Mouse (Mus musculus) testis, adult 2 months (tissue): ENCODE results near the gene Gas8. TPM values are rescaled to one million over a fixed set of nuclear protein-coding genes. Genes with fewer than 3 reads are reported as not detected.

Source experiments
- H3K27ac ChIP-seq: fragments of 200-500 bp; 2 replicates; pipeline ENCODE4 v1.5.1; 2012; ENCODE audit warnings: low read depth, low read length; ENCODE audit not compliant: control insufficient read depth, insufficient read depth
- H3K27me3 ChIP-seq: fragments of 200-500 bp; 2 replicates; pipeline ENCODE4 v1.6.1; 2012; ENCODE audit warnings: mild to moderate bottlenecking, low read length, moderate library complexity; ENCODE audit not compliant: control insufficient read depth, insufficient read depth
- H3K36me3 ChIP-seq: fragments of 200-500 bp; 2 replicates; pipeline ENCODE4 v1.6.1; 2012; ENCODE audit warnings: mild to moderate bottlenecking, low read length; ENCODE audit not compliant: control insufficient read depth, insufficient read depth
- H3K4me1 ChIP-seq: fragments of 200-500 bp; 2 replicates; pipeline ENCODE4 v1.6.1; 2012; ENCODE audit warnings: low read length; ENCODE audit not compliant: control insufficient read depth, insufficient read depth
- H3K4me3 ChIP-seq: fragments of 200-500 bp; 2 replicates; pipeline ENCODE4 v1.5.1; 2012; ENCODE audit warnings: low read depth, mild to moderate bottlenecking, low read length, moderate library complexity, mixed read lengths; ENCODE audit not compliant: control insufficient read depth
- CTCF ChIP-seq: fragments of 200-500 bp; IDR thresholded peaks from 2 replicates; pipeline ENCODE4 v1.5.1; 2012; ENCODE audit warnings: low read depth, mild to moderate bottlenecking, inconsistent platforms, low read length, moderate library complexity; ENCODE audit not compliant: control insufficient read depth, insufficient read depth, insufficient replicate concordance
- POLR2A ChIP-seq: fragments of 200-500 bp; IDR thresholded peaks from 2 replicates; pipeline ENCODE4 v1.6.1; 2012; ENCODE audit warnings: low read depth, mild to moderate bottlenecking, inconsistent platforms, low read length, moderate library complexity; ENCODE audit not compliant: control insufficient read depth
- polyA plus RNA-seq: library from polyadenylated mRNA; depleted of rRNA; stranded (reverse); fragments of >200 nt; gene quantifications from 2 replicates; pipeline ENCODE4 v1.2.3, GENCODE M21; 2012

The Gas8 gene
- polyA plus RNA-seq, 1 experiment = 54.7 TPM

- no peak overlapping the region for H3K27ac ChIP-seq
These were observed 27.2 kb upstream of the Gas8 start for GRCm38 (mm10) chr8:123491280-123492075.

GRCm38 (mm10) chr8:123492898-123493297, 25.7 kb upstream of the Gas8 start:
- no peak overlapping the region for H3K27ac ChIP-seq
- H3K36me3 ChIP-seq = peaks cover 15% of the 10 kb centered on the region

More at GRCm38 (mm10) chr8:123491280-123492075, 27.2 kb upstream of the Gas8 start:
- no peak overlapping the region for H3K4me3 ChIP-seq
- H3K4me1 ChIP-seq = no peaks in the 10 kb centered on the region
- no peak for TF ChIP-seq POLR2A
- TF ChIP-seq CTCF = no peak
- no peaks in the 10 kb centered on the region for H3K27me3 ChIP-seq
- peaks cover 15% of the 10 kb centered on the region for H3K36me3 ChIP-seq

GRCm38 (mm10) chr8:123497699-123498098, 20.9 kb upstream of the Gas8 start:
- Histone ChIP-seq H3K36me3 (peaks cover 10% of the 10 kb centered on the region), H3K4me1 (no peaks in the 10 kb centered on the region), H3K4me3 (no peak overlapping the region), H3K27ac (no peak overlapping the region), H3K27me3 (no peaks in the 10 kb centered on the region)
- TF ChIP-seq CTCF (no peak), POLR2A (no peak)

More at GRCm38 (mm10) chr8:123492898-123493297, 25.7 kb upstream of the Gas8 start:
- Histone ChIP-seq H3K4me3 (no peak overlapping the region), H3K27me3 (no peaks in the 10 kb centered on the region), H3K4me1 (no peaks in the 10 kb centered on the region)
- no peak for TF ChIP-seq POLR2A
- no peak for TF ChIP-seq CTCF

- H3K27ac ChIP-seq = no peak overlapping the region
- H3K4me1 ChIP-seq = no peaks in the 10 kb centered on the region
- H3K27me3 ChIP-seq = no peaks in the 10 kb centered on the region
- TF ChIP-seq POLR2A (no peak), CTCF (no peak)
- H3K36me3 ChIP-seq = peaks cover 6% of the 10 kb centered on the region
- no peak overlapping the region for H3K4me3 ChIP-seq
These were observed 19.7 kb upstream of the Gas8 start for GRCm38 (mm10) chr8:123498963-123499362.

GRCm38 (mm10) chr8:123499556-123499955, 19.1 kb upstream of the Gas8 start:
- TF ChIP-seq CTCF = no peak
- no peak for TF ChIP-seq POLR2A
- H3K4me1 ChIP-seq = no peaks in the 10 kb centered on the region
- no peaks in the 10 kb centered on the region for H3K27me3 ChIP-seq
- no peak overlapping the region for H3K4me3 ChIP-seq
- peaks cover 6% of the 10 kb centered on the region for H3K36me3 ChIP-seq
- H3K27ac ChIP-seq = no peak overlapping the region

- Histone ChIP-seq H3K4me3 (no peak overlapping the region), H3K4me1 (no peaks in the 10 kb centered on the region), H3K27me3 (no peaks in the 10 kb centered on the region), H3K27ac (no peak overlapping the region), H3K36me3 (no peaks in the 10 kb centered on the region)
- TF ChIP-seq CTCF = no peak
- TF ChIP-seq POLR2A = no peak
These were observed 16.4 kb upstream of the Gas8 start for GRCm38 (mm10) chr8:123502192-123502591.

GRCm38 (mm10) chr8:123503801-123504467, 14.7 kb upstream of the Gas8 start:
- no peaks in the 10 kb centered on the region for H3K27me3 ChIP-seq
- no peak overlapping the region for H3K4me3 ChIP-seq
- H3K4me1 ChIP-seq = no peaks in the 10 kb centered on the region
- TF ChIP-seq POLR2A (no peak; the same call in 1 of the 2 replicates), CTCF (no peak)
- no peaks in the 10 kb centered on the region for H3K36me3 ChIP-seq
- no peak overlapping the region for H3K27ac ChIP-seq
